Mouse (Mus musculus): ENCODE measurements around the gene Tcp11x2. TPM values are rescaled to one million over a fixed set of nuclear protein-coding genes. Genes with fewer than 3 reads are reported as not detected.

Gene Tcp11x2
- not detected in 2 replicates for polyA plus RNA-seq (2012; rRNA removed)

DNA sequence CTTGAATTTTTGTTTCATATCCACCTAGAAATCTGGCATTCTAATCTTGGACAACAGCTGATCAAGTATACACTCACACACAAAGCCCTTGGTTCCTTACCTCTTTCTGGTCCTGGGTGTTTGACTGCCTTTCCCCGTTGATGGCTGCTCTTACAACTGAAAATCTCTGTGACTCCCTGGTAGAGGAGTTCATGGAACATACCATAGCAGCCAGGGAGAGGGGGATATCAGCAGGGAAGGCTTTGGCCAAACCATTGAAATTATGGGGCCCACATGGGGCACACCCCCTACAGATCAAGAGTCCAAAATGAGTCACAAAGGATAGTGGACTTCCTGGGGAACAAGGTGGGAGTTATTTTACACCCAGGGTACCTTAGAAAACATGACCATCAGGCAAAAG lies at the start of gene Tcp11x2:
Gene Tcp11x2 (minus strand): TSS at position 158 of the 400 bp plus-strand sequence.
- DNase-seq (ENCODE audit: extremely low spot score in 1 of 2, low spot score in 1 of 2) = no peak

GRCm38 (mm10) chrX:135743056-135743355 lies 49.4 kb upstream of the Tcp11x2 start:
- DNase-seq (ENCODE audit: extremely low spot score in 1 of 2, low spot score in 1 of 2) = peak in 1 of 2 experiments; percentile 30

GRCm38 (mm10) chrX:135742304-135743055 lies 48.9 kb upstream of the Tcp11x2 start, which contains the start of the genes Armcx5 and Gprasp1:
TSS of gene Armcx5 (plus strand) at chrX:135742733.
TSS of gene Gprasp1 (plus strand) at chrX:135742733.
- DNase-seq (ENCODE audit: extremely low spot score in 1 of 2, low spot score in 1 of 2) = peak; percentile 81 to 91

DNA sequence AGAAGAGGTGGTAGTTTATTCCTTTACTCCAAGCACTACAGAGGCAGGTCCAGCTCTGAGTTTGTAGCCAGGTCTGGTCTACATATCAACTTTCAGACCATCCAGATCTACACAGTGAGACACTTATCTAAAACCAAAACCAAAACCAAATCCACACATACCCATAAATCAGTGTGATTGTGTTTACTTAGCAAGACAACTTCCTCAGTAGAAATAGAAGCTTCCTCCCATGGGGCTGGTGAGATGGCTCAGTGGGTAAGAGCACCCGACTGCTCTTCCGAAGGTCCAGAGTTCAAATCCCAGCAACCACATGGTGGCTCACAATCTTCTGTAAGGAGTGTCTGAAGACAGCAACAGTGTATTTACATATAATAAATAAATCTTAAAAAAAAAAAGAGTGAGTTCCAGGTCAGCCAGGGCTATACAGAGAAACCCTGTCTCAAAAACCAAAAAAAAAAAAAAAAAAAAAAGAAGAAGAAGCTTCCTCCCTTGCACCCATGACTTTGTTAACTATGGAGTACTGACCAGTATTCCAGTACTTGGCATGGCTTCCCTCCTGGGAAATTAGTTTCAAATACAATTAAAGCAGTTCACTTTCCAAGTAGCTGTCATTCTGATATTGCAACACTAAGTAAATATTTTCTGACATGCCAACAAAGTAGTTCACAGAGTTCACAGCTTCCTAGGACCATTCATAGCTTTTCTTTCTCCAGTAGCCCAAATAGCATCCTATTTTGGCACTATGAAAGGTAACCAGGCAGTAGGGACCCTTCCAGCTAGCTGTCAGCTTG lies 45.3 kb upstream of the Tcp11x2 start:
- no peak for DNase-seq (ENCODE audit: extremely low spot score in 1 of 2, low spot score in 1 of 2)

GRCm38 (mm10) chrX:135725161-135725560 lies 31.6 kb upstream of the Tcp11x2 start, which contains the start of gene Tmsb15a:
TSS of gene Tmsb15a (minus strand) at chrX:135725261.
- no peak for DNase-seq (ENCODE audit: extremely low spot score in 1 of 2, low spot score in 1 of 2)

DNA sequence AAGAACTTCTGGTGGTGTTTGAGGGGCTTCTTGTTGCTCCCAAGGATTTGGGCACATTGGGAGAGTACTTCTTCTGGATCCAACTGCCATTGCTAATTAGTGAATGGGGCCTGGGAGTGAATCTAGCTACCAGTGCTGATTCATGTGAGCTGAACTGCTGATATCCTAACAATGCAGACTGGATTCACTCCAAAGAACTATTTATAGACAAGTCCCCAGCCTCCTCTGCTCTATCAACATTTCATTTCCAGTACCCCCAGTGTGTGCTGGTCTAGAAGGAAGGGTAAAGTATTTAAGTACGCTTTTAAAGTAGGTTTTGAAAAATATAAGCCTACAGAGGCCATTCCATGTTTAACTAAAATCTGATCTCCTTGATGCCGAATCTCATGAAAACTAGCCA lies 19.3 kb upstream of the Tcp11x2 start:
- DNase-seq (ENCODE audit: extremely low spot score in 1 of 2, low spot score in 1 of 2) = no peak

DNA sequence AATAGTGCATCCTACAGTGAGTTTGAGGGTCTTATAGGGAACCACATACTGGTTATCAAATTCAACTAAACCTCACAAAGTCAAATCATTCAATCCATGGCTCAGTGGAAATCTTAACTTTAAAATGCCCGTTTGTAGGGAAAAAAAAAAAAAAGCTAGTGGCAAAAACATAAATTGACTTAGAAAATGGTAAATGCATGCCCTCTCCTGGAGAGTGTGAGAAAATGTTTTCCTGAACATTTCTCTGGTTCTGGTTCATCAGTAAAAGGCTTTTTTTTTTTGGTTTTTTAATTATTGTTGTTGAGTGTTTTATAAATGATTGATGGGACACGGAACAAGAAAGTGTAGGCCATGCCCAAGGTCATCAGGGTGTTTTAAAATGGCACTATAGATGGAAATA lies 10.8 kb upstream of the Tcp11x2 start:
- DNase-seq (ENCODE audit: extremely low spot score in 1 of 2, low spot score in 1 of 2) = no peak

DNA sequence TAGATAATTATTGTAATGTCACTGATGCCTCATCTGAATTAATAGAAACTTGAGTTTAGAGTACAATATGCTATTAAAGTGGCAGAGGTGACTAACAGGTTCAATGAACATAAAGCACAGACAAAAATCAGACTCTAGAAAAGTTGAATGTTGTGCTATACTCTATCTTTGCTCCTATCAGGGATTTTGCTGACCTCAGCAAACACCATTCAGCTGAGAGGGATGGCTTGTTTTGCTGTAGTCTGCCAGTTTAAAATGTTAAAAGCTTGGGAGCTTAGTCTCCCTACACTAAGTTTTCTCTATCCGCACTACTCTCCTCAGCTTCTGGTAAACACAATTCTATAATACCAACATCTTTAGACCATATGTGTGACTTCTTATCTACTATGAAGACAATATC lies 9.5 kb upstream of the Tcp11x2 start:
- no peak for DNase-seq (ENCODE audit: extremely low spot score in 1 of 2, low spot score in 1 of 2)

DNA sequence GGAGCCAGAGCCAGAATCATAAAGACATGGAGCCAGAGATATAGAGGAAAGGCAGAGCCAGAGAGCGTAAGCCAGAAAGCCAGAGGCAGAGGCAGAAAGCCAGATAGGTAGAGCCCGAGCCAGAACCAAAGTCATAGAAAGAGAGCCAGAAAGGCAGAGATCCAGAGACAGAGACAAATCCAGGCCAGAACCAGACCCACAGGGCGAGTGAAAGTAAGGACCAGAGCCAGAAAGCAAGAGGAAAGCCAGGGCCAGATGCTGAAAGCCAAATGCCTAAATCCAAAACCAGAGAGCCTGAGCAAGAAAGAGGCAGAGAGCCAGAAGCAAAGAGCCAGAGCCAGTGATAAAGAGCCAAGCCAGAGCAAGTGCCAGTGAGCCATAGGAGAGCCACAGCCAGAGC lies 5.8 kb downstream of the Tcp11x2 start:
- no peak for DNase-seq (ENCODE audit: extremely low spot score in 1 of 2, low spot score in 1 of 2)

GRCm38 (mm10) chrX:135681858-135682257 lies 11.7 kb downstream of the Tcp11x2 start:
- no peak for DNase-seq (ENCODE audit: extremely low spot score in 1 of 2, low spot score in 1 of 2)

GRCm38 (mm10) chrX:135652173-135652772 lies 41.3 kb downstream of the Tcp11x2 start:
- DNase-seq (ENCODE audit: extremely low spot score in 1 of 2, low spot score in 1 of 2) = peak; percentile 33 to 57

GRCm38 (mm10) chrX:135627605-135628004 lies 66.0 kb downstream of the Tcp11x2 start, which contains the start of gene Prame:
TSS of gene Prame (minus strand) at chrX:135627705.
- no peak for DNase-seq (ENCODE audit: extremely low spot score in 1 of 2, low spot score in 1 of 2)

Other genes with a start within 250 kb of the Tcp11x2 start
- gene AV320801, start 199.2 kb downstream of the Tcp11x2 start, polyA plus RNA-seq (2012; rRNA removed) = not detected in 2 replicates
- gene Nxf7, start 95.0 kb downstream of the Tcp11x2 start, polyA plus RNA-seq (2012; rRNA removed) = 4.3 and 5.0 TPM in 2 replicates
- not detected in 2 replicates for gene Prame, start 66.1 kb downstream of the Tcp11x2 start, polyA plus RNA-seq (2012; rRNA removed)
- gene Tmsb15a, start 31.5 kb upstream of the Tcp11x2 start, polyA plus RNA-seq (2012; rRNA removed) = not detected in 2 replicates
- 15.8 and 20.2 TPM in 2 replicates for gene Armcx5, start 48.9 kb upstream of the Tcp11x2 start, polyA plus RNA-seq (2012; rRNA removed)
- gene Gprasp1, start 48.9 kb upstream of the Tcp11x2 start, polyA plus RNA-seq (2012; rRNA removed) = 180 and 207 TPM in 2 replicates
- 43.8 and 52.5 TPM in 2 replicates for gene Bhlhb9, start 103.8 kb upstream of the Tcp11x2 start, polyA plus RNA-seq (2012; rRNA removed)
- gene Gprasp2, start 145.2 kb upstream of the Tcp11x2 start, polyA plus RNA-seq (2012; rRNA removed) = 87.4 and 110 TPM in 2 replicates